Mouse (Mus musculus) lung, embryonic 16.5 days (tissue): ENCODE data around the gene Gm5795. TPM values are rescaled to one million over a fixed set of nuclear protein-coding genes. Genes with fewer than 3 reads are reported as not detected.
A peak's percentile ranks its signal among the peaks of the same experiment; 100 is the strongest.
"Not testable (repeated sequence)": the region's sequence is repeated elsewhere in the genome, so short reads cannot be mapped to it uniquely, and the experiment has no call there.

ENCODE experiments used
- ATAC-seq: fragments of 200-750 bp; cut with Nextera tagmentation; 2 replicates; pipeline ENCODE4 v1.8.0; 2017; ENCODE audit warnings: low read depth, mild to moderate bottlenecking, moderate library complexity
- H3K27ac ChIP-seq: fragments of 300-500 bp; sonication (generic); 2 replicates; pipeline ENCODE4 v1.5.1; 2014; ENCODE audit warnings: mild to moderate bottlenecking, control low read depth, low read length
- H3K27me3 ChIP-seq: fragments of 300-500 bp; sonication (generic); 2 replicates; pipeline ENCODE4 v1.6.1; 2014; ENCODE audit warnings: low read depth, low read length, mixed read lengths; ENCODE audit not compliant: control insufficient read depth, insufficient read depth
- H3K36me3 ChIP-seq: fragments of 300-500 bp; sonication (generic); 2 replicates; pipeline ENCODE4 v1.6.1; 2014; ENCODE audit warnings: low read length; ENCODE audit not compliant: control insufficient read depth, insufficient read depth
- H3K4me1 ChIP-seq: fragments of 300-500 bp; sonication (generic); replicated peaks from 2 replicates; pipeline ENCODE4 v1.6.1; 2014; ENCODE audit warnings: low read length, mixed read lengths; ENCODE audit not compliant: control insufficient read depth, insufficient read depth
- H3K4me2 ChIP-seq: fragments of 300-500 bp; sonication (generic); 2 replicates; pipeline ENCODE4 v1.6.1; 2014; ENCODE audit warnings: low read depth, low read length, control low read depth
- H3K4me3 ChIP-seq: fragments of 300-500 bp; sonication (generic); 2 replicates; pipeline ENCODE4 v1.5.1; 2014; ENCODE audit warnings: mild to moderate bottlenecking, low read length, control low read depth
- H3K9ac ChIP-seq: fragments of 300-500 bp; sonication (generic); 2 replicates; pipeline ENCODE4 v1.6.1; 2014; ENCODE audit warnings: low read length, control low read depth
- H3K9me3 ChIP-seq: fragments of 300-500 bp; sonication (generic); 2 replicates; pipeline ENCODE4 v1.6.1; 2016; ENCODE audit warnings: low read length; ENCODE audit not compliant: control insufficient read depth
- WGBS: fragments of 180-500 bp; shearing (Covaris S2); extraction: QIAGEN DNeasy Blood & Tissue Kit; methylation state at CpG from one replicate; pipeline ENCODE4 v1.1.7; 2014; 5-methylcytosine and 5-hydroxymethylcytosine counted together
- polyA plus RNA-seq: library from polyadenylated mRNA; unstranded; fragments of >200 nt; fragmentation: Nextera tagmentation; extraction: Ambion mirVana; gene quantifications from 2 replicates; pipeline ENCODE4 v1.2.1, GENCODE M21; 2015

Gene Gm5795
- polyA plus RNA-seq: not detected in 2 replicates

DNA sequence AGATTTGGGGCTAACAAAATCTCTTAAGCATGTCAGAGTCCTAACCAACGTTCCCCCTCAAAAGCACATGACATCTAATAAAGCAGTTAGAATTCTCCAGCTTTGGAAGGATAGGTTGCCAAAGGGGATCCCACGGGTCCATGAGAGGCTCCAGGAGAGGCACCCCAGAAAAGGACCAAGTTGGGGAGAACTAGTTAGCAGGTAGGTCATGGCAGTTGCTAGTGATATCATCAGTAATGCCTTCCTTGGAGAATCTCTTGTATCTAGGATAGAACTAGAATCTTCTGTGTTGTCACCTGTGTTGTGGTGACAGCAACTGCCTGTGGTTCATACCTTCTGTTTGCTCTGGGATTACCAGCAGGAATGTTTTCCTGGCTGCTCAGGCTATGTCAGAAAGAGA lies at the start of gene Gm5795:
Gm5795 (plus strand) TSS at position 301 of the 400 bp plus-strand sequence.
- not testable (repeated sequence) for ATAC-seq, H3K27me3 ChIP-seq
- no CpG with 5 or more reads among the region's 2 CpGs for WGBS

DNA sequence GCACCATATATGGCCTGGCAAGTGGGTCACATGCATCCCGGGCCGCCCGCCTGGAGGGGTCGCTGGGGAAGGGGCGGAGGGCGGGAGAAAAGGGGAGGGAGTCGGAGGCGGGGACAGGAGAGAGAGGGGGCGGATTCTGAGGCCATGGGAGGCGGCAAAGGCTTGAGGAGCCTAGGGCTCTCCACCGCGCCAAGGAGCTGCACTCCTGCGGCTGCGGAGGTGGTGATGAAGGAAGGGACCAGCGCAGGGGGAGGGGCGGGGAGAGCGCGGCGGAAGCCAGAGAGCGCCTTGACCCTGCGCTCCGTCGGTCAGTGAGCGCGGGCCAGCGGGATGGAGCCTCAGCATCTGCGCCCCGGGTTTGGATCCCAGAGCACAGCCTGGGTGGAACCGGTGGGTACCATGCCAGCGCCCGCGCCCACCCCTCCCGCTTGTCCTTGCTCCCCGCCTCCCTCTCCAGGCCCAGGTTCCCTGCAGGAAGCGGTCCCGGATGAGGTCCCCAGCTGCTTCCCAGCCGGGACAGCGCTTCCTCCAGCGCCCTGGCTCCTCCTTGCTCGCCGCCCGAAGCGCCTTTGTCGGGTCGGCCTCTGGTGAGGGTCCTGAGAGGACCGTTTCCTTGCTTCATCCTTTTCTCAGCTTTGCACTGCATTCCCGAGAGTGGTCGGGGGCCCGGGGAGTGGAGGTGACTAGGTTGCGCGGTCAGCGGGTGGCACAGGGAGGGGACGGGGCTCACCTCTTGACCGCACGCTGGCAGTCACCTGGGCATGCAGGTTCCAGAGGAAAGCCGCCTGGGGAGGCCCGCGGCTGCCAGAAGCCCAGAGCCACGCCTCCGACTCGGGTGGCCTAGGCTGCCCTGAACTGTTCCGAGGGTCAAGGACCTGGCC lies 20.5 kb downstream of the Gm5795 start, which contains the start of gene D830030K20Rik:
D830030K20Rik (plus strand) TSS at position 217 of the 881 bp plus-strand sequence.
- not testable (repeated sequence) for H3K36me3 ChIP-seq, H3K9ac ChIP-seq, H3K4me1 ChIP-seq, H3K27ac ChIP-seq, H3K9me3 ChIP-seq, H3K27me3 ChIP-seq, ATAC-seq
- H3K4me2 ChIP-seq: peak within 1 kb of the TSS; percentile 73
- peak within 1 kb of the TSS; percentile 50 for H3K4me3 ChIP-seq
- WGBS: 0% methylated on average over 11 of the region's 62 CpGs

More for the DNA sequence above, at the start of gene Gm5795:
- H3K4me3 ChIP-seq, H3K9me3 ChIP-seq, H3K36me3 ChIP-seq, H3K4me2 ChIP-seq, H3K9ac ChIP-seq, H3K27ac ChIP-seq, H3K4me1 ChIP-seq: not testable (repeated sequence)

DNA sequence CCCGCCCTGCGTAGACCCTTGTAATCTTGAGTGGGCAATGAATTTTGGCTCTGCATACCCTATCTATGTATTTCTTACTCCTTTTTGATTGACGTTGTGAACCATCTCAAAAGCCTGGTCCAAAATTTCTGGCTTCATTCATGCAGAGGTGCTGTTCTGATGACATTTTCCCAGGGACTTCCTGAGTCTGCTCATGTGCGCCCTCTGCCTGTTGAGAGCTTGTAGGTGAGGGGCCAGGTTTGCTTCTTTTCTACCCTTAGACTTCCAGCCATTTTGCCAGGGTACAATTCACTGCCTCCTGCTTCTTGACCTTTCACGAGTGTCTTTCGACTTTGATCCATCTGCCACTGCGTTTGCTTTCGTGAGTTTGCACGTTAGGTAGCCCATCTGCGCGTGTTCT lies 21.3 kb downstream of the Gm5795 start:
- H3K36me3 ChIP-seq, H3K4me1 ChIP-seq, H3K4me2 ChIP-seq, H3K27me3 ChIP-seq, H3K9ac ChIP-seq, ATAC-seq, H3K9me3 ChIP-seq, H3K4me3 ChIP-seq, H3K27ac ChIP-seq: not testable (repeated sequence)
- WGBS: 8% methylated on average over 9 of the region's 11 CpGs

Other genes starting within 250 kb of the Gm5795 start
- not detected in 2 replicates for gene Gm2888, start 158.3 kb upstream of the Gm5795 start, polyA plus RNA-seq
- gene Gm2897, start 139.0 kb upstream of the Gm5795 start, polyA plus RNA-seq: 1.5 and 1.8 TPM in 2 replicates
- not detected in 2 replicates for gene Gm10340, start 54.3 kb upstream of the Gm5795 start, polyA plus RNA-seq
- 4.5 and 5.2 TPM in 2 replicates for gene D830030K20Rik, start 20.2 kb downstream of the Gm5795 start, polyA plus RNA-seq
- gene Gm2956, start 144.4 kb downstream of the Gm5795 start, polyA plus RNA-seq: not detected in 2 replicates
- not detected in 2 replicates for gene Gm10413, start 206.8 kb downstream of the Gm5795 start, polyA plus RNA-seq
- gene Gm10409, start 224.4 kb downstream of the Gm5795 start, polyA plus RNA-seq: 1.1 TPM in 2 replicates
- gene Gm3005, start 239.8 kb downstream of the Gm5795 start, polyA plus RNA-seq: 0.72 TPM in 1 of 2 replicates, not detected in the other